Mouse (Mus musculus) kidney, adult 18-20 months (tissue): ENCODE measurements around the gene Fgd5.
"Not testable (repeated sequence)": the region's sequence is repeated elsewhere in the genome, so short reads cannot be mapped to it uniquely, and the experiment has no call there.

Source experiments
- DNase-seq: peaks from one replicate; pipeline ENCODE4 v3.0.0; 2021

Fgd5 gene

GRCm38 (mm10) chr6:92071121-92071839, 92.6 kb downstream of the Fgd5 start:
- peak; percentile 54 for DNase-seq

- DNase-seq = no peak
Observed at GRCm38 (mm10) chr6:92080730-92081129, 102.1 kb downstream of the Fgd5 start.

- DNase-seq = no peak
Observed at GRCm38 (mm10) chr6:92082756-92083155, 104.1 kb downstream of the Fgd5 start.

GRCm38 (mm10) chr6:92084932-92085331, 106.3 kb downstream of the Fgd5 start:
- DNase-seq = no peak

GRCm38 (mm10) chr6:92089141-92089540, 110.5 kb downstream of the Fgd5 start:
- not testable (repeated sequence) for DNase-seq

GRCm38 (mm10) chr6:92089982-92090381, 111.3 kb downstream of the Fgd5 start:
- no peak for DNase-seq

GRCm38 (mm10) chr6:92090497-92090896, 111.8 kb downstream of the Fgd5 start:
- DNase-seq = no peak

- DNase-seq = peak; percentile 87
Observed at GRCm38 (mm10) chr6:92091130-92091591, 112.5 kb downstream of the Fgd5 start, which contains the start of gene Nr2c2. Gene Nr2c2 (plus strand): TSS chr6:92091390.

- DNase-seq = peak; percentile 100
Observed at GRCm38 (mm10) chr6:92091767-92092489, 113.2 kb downstream of the Fgd5 start.

- DNase-seq = no peak
Observed at GRCm38 (mm10) chr6:92092737-92093136, 114.1 kb downstream of the Fgd5 start.

GRCm38 (mm10) chr6:92093869-92094268, 115.2 kb downstream of the Fgd5 start:
- no peak for DNase-seq

- DNase-seq = no peak
Observed at GRCm38 (mm10) chr6:92100679-92101360, 122.1 kb downstream of the Fgd5 start.

GRCm38 (mm10) chr6:92124547-92124946, 145.9 kb downstream of the Fgd5 start:
- DNase-seq = no peak
